In genomic region chr17:88330129-88330528, GRCm38 (mm10) we compare ENCODE assay signal across 13 mouse cellular contexts.
DNase-seq lines count a peak whose midpoint lies in the region; ATAC-seq and TF ChIP-seq lines count a peak whose summit lies in the region.
"Had no signal": no experiment of that assay in that cellular context is flagged by ENCODE, and none has a peak within 500 bp of the region (broad histone marks: within the 10 kb centered on the region; RNA-seq: fewer than 3 reads in every experiment).

No protein-coding gene starts in this region.

- H3K36me3 ChIP-seq in intestine, postnatal 0 days (ENCODE audit: control insufficient read depth, insufficient read depth): no peaks in the 10 kb centered on the region
- no peaks in the 10 kb centered on the region for H3K36me3 ChIP-seq in intestine, embryonic 16.5 days (ENCODE audit: control insufficient read depth, insufficient read depth, low read length)
- H3K36me3 ChIP-seq: embryonic facial prominence, embryonic 13.5 days; forebrain, embryonic 12.5 days; liver, embryonic 15.5 days had no signal

- no peak overlapping the region for H3K9ac ChIP-seq in intestine, postnatal 0 days (ENCODE audit: low read depth, low read length)
- H3K9ac ChIP-seq in intestine, embryonic 16.5 days (ENCODE audit: low read depth, low read length): no peak overlapping the region
- H3K9ac ChIP-seq: embryonic facial prominence, embryonic 13.5 days; forebrain, embryonic 12.5 days; liver, embryonic 15.5 days had no signal

- no peak overlapping the region for H3K4me3 ChIP-seq in intestine, postnatal 0 days (ENCODE audit: low read depth, low read length)
- no peak overlapping the region for H3K4me3 ChIP-seq in intestine, embryonic 16.5 days (ENCODE audit: low read length)
- H3K4me3 ChIP-seq: embryonic facial prominence, embryonic 13.5 days; forebrain, embryonic 12.5 days; liver, embryonic 15.5 days had no signal

- no peaks in the 10 kb centered on the region for H3K27me3 ChIP-seq in intestine, postnatal 0 days (replicated peaks; ENCODE audit: control insufficient read depth, insufficient read depth, low read length)
- no peaks in the 10 kb centered on the region for H3K27me3 ChIP-seq in intestine, embryonic 16.5 days (replicated peaks; ENCODE audit: control insufficient read depth, insufficient read depth, low read length)
- H3K27me3 ChIP-seq: embryonic facial prominence, embryonic 13.5 days; liver, embryonic 15.5 days had no signal

- 0 out of 2 replicates have a peak, but pooled peaks cover 2% of the 10 kb centered on the region for H3K4me1 ChIP-seq in intestine, postnatal 0 days (replicated peaks; ENCODE audit: control insufficient read depth, insufficient read depth, low read length)
- H3K4me1 ChIP-seq in intestine, embryonic 16.5 days (ENCODE audit: control insufficient read depth, insufficient read depth, low read length): no peaks in the 10 kb centered on the region

- peak; percentile 48; the same call in 1 of the 2 replicates for TF ChIP-seq CTCF in intestine, postnatal 0 days (IDR thresholded peaks at IDR 0.05; ENCODE audit: low read depth)

- WGBS in intestine, postnatal 0 days: 85% methylated on average over 2 of the region's 2 CpGs
- WGBS in intestine, embryonic 16.5 days: 90% methylated on average over 2 of the region's 2 CpGs

- no peaks in the 10 kb centered on the region for H3K9me3 ChIP-seq in intestine, postnatal 0 days (ENCODE audit: control insufficient read depth)
- no peaks in the 10 kb centered on the region for H3K9me3 ChIP-seq in intestine, embryonic 16.5 days (ENCODE audit: control insufficient read depth, low read length)

- H3K27ac ChIP-seq in intestine, postnatal 0 days (ENCODE audit: low read depth, low read length): no peak overlapping the region
- H3K27ac ChIP-seq in intestine, embryonic 16.5 days (ENCODE audit: low read length): no peak overlapping the region
- H3K27ac ChIP-seq: embryonic facial prominence, embryonic 13.5 days; forebrain, embryonic 12.5 days; liver, embryonic 15.5 days had no signal

- DNase-seq in cerebellum, postnatal 36 days: peak; percentile 35 to 46
- peak; percentile 23 for DNase-seq in lung, postnatal 10 days
- DNase-seq in lung, postnatal 14 days: no peak
- peak; percentile 54 for DNase-seq in testis, postnatal 10 days (ENCODE audit: low spot score)
- no peak for DNase-seq in retina, embryonic 14.5 days (ENCODE audit: low spot score)
- DNase-seq: thymus, postnatal 25 days had no signal

- no peak for ATAC-seq in cerebellum, adult (ENCODE audit: insufficient number of reproducible peaks, low FRiP score, low TSS enrichment)
- no peak for ATAC-seq in intestine, postnatal 0 days
- no peak for ATAC-seq in intestine, embryonic 16.5 days

- no peak overlapping the region for H3K4me2 ChIP-seq in intestine, postnatal 0 days (replicated peaks; ENCODE audit: low read depth)
- no peak overlapping the region for H3K4me2 ChIP-seq in intestine, embryonic 16.5 days (ENCODE audit: low read depth, low read length)
- H3K4me2 ChIP-seq: embryonic facial prominence, embryonic 13.5 days; forebrain, embryonic 12.5 days; liver, embryonic 15.5 days; midbrain, embryonic 11.5 days had no signal

Comparison
In these comparisons a context has a peak if more than half of its experiments do, and no peak if none do; other contexts are left out.
1. DNase-seq: peak in cerebellum, postnatal 36 days (2 of 2), lung, postnatal 10 days (single experiment) and testis, postnatal 10 days (single experiment); none in lung, postnatal 14 days (single experiment) and retina, embryonic 14.5 days (single experiment).